Mouse (Mus musculus) hindbrain, embryonic 12.5 days (tissue): ENCODE results near the gene Mapk1ip1l. TPM values are rescaled to one million over a fixed set of nuclear protein-coding genes. Genes with fewer than 3 reads are reported as not detected.
"Not testable (repeated sequence)": the region's sequence is repeated elsewhere in the genome, so short reads cannot be mapped to it uniquely, and the experiment has no call there.

Experiments
- ATAC-seq: fragments of 200-750 bp; cut with Nextera tagmentation; 2 replicates; pipeline ENCODE4 v1.8.0; 2017; ENCODE audit warnings: moderate TSS enrichment; ENCODE audit not compliant: low FRiP score
- H3K27ac ChIP-seq: fragments of 300-500 bp; sonication (generic); 2 replicates; pipeline ENCODE4 v1.5.1; 2016; ENCODE audit warnings: mild to moderate bottlenecking
- H3K27me3 ChIP-seq: fragments of 300-500 bp; sonication (generic); 2 replicates; pipeline ENCODE4 v1.6.1; 2016; ENCODE audit warnings: mild to moderate bottlenecking
- H3K36me3 ChIP-seq: fragments of 300-500 bp; sonication (generic); 2 replicates; pipeline ENCODE4 v1.6.1; 2016; ENCODE audit warnings: mild to moderate bottlenecking
- H3K4me1 ChIP-seq: fragments of 300-500 bp; sonication (generic); 2 replicates; pipeline ENCODE4 v1.6.1; 2016
- H3K4me2 ChIP-seq: fragments of 300-500 bp; sonication (generic); replicated peaks from 2 replicates; pipeline ENCODE4 v1.6.1; 2016; ENCODE audit warnings: mild to moderate bottlenecking
- H3K4me3 ChIP-seq: fragments of 300-500 bp; sonication (generic); 2 replicates; pipeline ENCODE4 v1.5.1; 2016; ENCODE audit warnings: mild to moderate bottlenecking
- H3K9ac ChIP-seq: fragments of 300-500 bp; sonication (generic); 2 replicates; pipeline ENCODE4 v1.6.1; 2016; ENCODE audit warnings: mild to moderate bottlenecking, moderate library complexity
- H3K9me3 ChIP-seq: fragments of 300-500 bp; sonication (generic); replicated peaks from 2 replicates; pipeline ENCODE4 v1.6.1; 2016; ENCODE audit warnings: mild to moderate bottlenecking
- WGBS: fragments of 180-500 bp; shearing (Covaris S2); methylation state at CpG from one replicate; pipeline ENCODE4 v1.1.7; 2016; 5-methylcytosine and 5-hydroxymethylcytosine counted together
- polyA plus RNA-seq: library from polyadenylated mRNA; unstranded; fragments of >200 nt; fragmentation: Nextera tagmentation; extraction: Ambion mirVana; gene quantifications from 2 replicates; pipeline ENCODE4 v1.2.1, GENCODE M21; 2016

Mapk1ip1l gene
- polyA plus RNA-seq, 1 experiment from 2014 or later = 79.8 TPM

GRCm38 (mm10) chr14:47307669-47308068 is 9.6 kb downstream of the Mapk1ip1l start:
- Histone ChIP-seq H3K27me3 (no peaks in the 10 kb centered on the region), H3K36me3 (peaks cover 44% of the 10 kb centered on the region), H3K4me3 (no peak overlapping the region), H3K27ac (no peak overlapping the region), H3K4me1 (peaks cover 8% of the 10 kb centered on the region; the same call in 1 of the 2 replicates), H3K4me2 (no peak overlapping the region), H3K9me3 (no peaks in the 10 kb centered on the region), H3K9ac (no peak overlapping the region)
- ATAC-seq = no peak
- 90% methylated on average over 3 of the region's 3 CpGs for WGBS

- peaks cover 53% of the 10 kb centered on the region for H3K36me3 ChIP-seq
- H3K4me1 ChIP-seq = peaks cover 5% of the 10 kb centered on the region; the same call in 1 of the 2 replicates
- H3K27ac ChIP-seq = no peak overlapping the region
- H3K9ac ChIP-seq = no peak overlapping the region
- WGBS = 94% methylated on average over 1 of the region's 1 CpGs
- H3K4me3 ChIP-seq = no peak overlapping the region
- H3K4me2 ChIP-seq = no peak overlapping the region
- H3K9me3 ChIP-seq = no peaks in the 10 kb centered on the region
- H3K27me3 ChIP-seq = no peaks in the 10 kb centered on the region
- no peak for ATAC-seq
These were observed 11.0 kb downstream of the Mapk1ip1l start for GRCm38 (mm10) chr14:47309061-47309460.

- Histone ChIP-seq H3K9ac (no peak overlapping the region), H3K27ac (no peak overlapping the region), H3K27me3 (no peaks in the 10 kb centered on the region), H3K36me3 (peaks cover 52% of the 10 kb centered on the region), H3K4me2 (no peak overlapping the region), H3K4me3 (no peak overlapping the region), H3K4me1 (no peaks in the 10 kb centered on the region), H3K9me3 (no peaks in the 10 kb centered on the region)
- no peak for ATAC-seq
- WGBS = 95% methylated on average over 18 of the region's 18 CpGs
These were observed 12.5 kb downstream of the Mapk1ip1l start for GRCm38 (mm10) chr14:47310342-47311181.

GRCm38 (mm10) chr14:47319362-47319761 is 21.3 kb downstream of the Mapk1ip1l start:
- Histone ChIP-seq H3K27ac (no peak overlapping the region), H3K4me3 (no peak overlapping the region), H3K4me1 (no peaks in the 10 kb centered on the region), H3K9ac (no peak overlapping the region), H3K36me3 (peaks cover 26% of the 10 kb centered on the region), H3K9me3 (no peaks in the 10 kb centered on the region), H3K4me2 (no peak overlapping the region), H3K27me3 (no peaks in the 10 kb centered on the region)
- WGBS = 95% methylated on average over 5 of the region's 5 CpGs
- no peak for ATAC-seq

- H3K4me3 ChIP-seq, H3K9me3 ChIP-seq, H3K27me3 ChIP-seq, ATAC-seq, H3K9ac ChIP-seq, H3K27ac ChIP-seq, H3K4me2 ChIP-seq, H3K4me1 ChIP-seq: not testable (repeated sequence)
- peaks cover 29% of the 10 kb centered on the region for H3K36me3 ChIP-seq
- 92% methylated on average over 7 of the region's 8 CpGs for WGBS
These were observed 23.5 kb downstream of the Mapk1ip1l start for GRCm38 (mm10) chr14:47321581-47321980.

GRCm38 (mm10) chr14:47325965-47326761 is 28.1 kb downstream of the Mapk1ip1l start:
- Histone ChIP-seq H3K4me1 (no peaks in the 10 kb centered on the region), H3K9me3 (no peaks in the 10 kb centered on the region), H3K36me3 (peaks cover 14% of the 10 kb centered on the region; the same call in 1 of the 2 replicates), H3K4me2 (no peak overlapping the region), H3K4me3 (no peak overlapping the region), H3K27me3 (no peaks in the 10 kb centered on the region), H3K27ac (no peak overlapping the region), H3K9ac (no peak overlapping the region)
- 89% methylated on average over 9 of the region's 9 CpGs for WGBS
- ATAC-seq = no peak

- ATAC-seq = no peak
- 97% methylated on average over 5 of the region's 5 CpGs for WGBS
These were observed 29.3 kb downstream of the Mapk1ip1l start for GRCm38 (mm10) chr14:47327347-47327746.

GRCm38 (mm10) chr14:47331920-47332319 is 33.9 kb downstream of the Mapk1ip1l start:
- H3K4me2 ChIP-seq = no peak overlapping the region
- no peak overlapping the region for H3K27ac ChIP-seq
- H3K36me3 ChIP-seq = no peaks in the 10 kb centered on the region
- H3K9me3 ChIP-seq = no peaks in the 10 kb centered on the region
- no peak overlapping the region for H3K9ac ChIP-seq
- H3K4me1 ChIP-seq = no peaks in the 10 kb centered on the region
- ATAC-seq = no peak
- no peaks in the 10 kb centered on the region for H3K27me3 ChIP-seq
- 66% methylated on average over 5 of the region's 5 CpGs for WGBS
- no peak overlapping the region for H3K4me3 ChIP-seq

More at GRCm38 (mm10) chr14:47327347-47327746, 29.3 kb downstream of the Mapk1ip1l start:
- H3K9ac ChIP-seq = no peak overlapping the region
- H3K27ac ChIP-seq = no peak overlapping the region
- H3K4me2 ChIP-seq = no peak overlapping the region
- H3K27me3 ChIP-seq = no peaks in the 10 kb centered on the region
- no peaks in the 10 kb centered on the region for H3K9me3 ChIP-seq
- no peaks in the 10 kb centered on the region for H3K4me1 ChIP-seq
- H3K36me3 ChIP-seq = peaks cover 11% of the 10 kb centered on the region; the same call in 1 of the 2 replicates
- no peak overlapping the region for H3K4me3 ChIP-seq

- no peak overlapping the region for H3K27ac ChIP-seq
- no peaks in the 10 kb centered on the region for H3K4me1 ChIP-seq
- H3K4me3 ChIP-seq = no peak overlapping the region
- H3K4me2 ChIP-seq = no peak overlapping the region
- no peak overlapping the region for H3K9ac ChIP-seq
- no peak for ATAC-seq
- no peaks in the 10 kb centered on the region for H3K36me3 ChIP-seq
- no peaks in the 10 kb centered on the region for H3K9me3 ChIP-seq
- H3K27me3 ChIP-seq = no peaks in the 10 kb centered on the region
- WGBS = 76% methylated on average over 4 of the region's 4 CpGs
These were observed 36.8 kb downstream of the Mapk1ip1l start for GRCm38 (mm10) chr14:47334819-47335218.

GRCm38 (mm10) chr14:47335300-47335699 is 37.2 kb downstream of the Mapk1ip1l start:
- Histone ChIP-seq H3K4me2 (no peak overlapping the region), H3K9ac (no peak overlapping the region), H3K9me3 (no peaks in the 10 kb centered on the region), H3K4me1 (no peaks in the 10 kb centered on the region), H3K27me3 (no peaks in the 10 kb centered on the region), H3K4me3 (no peak overlapping the region), H3K36me3 (no peaks in the 10 kb centered on the region), H3K27ac (no peak overlapping the region)
- WGBS = 73% methylated on average over 3 of the region's 3 CpGs
- no peak for ATAC-seq

DNA sequence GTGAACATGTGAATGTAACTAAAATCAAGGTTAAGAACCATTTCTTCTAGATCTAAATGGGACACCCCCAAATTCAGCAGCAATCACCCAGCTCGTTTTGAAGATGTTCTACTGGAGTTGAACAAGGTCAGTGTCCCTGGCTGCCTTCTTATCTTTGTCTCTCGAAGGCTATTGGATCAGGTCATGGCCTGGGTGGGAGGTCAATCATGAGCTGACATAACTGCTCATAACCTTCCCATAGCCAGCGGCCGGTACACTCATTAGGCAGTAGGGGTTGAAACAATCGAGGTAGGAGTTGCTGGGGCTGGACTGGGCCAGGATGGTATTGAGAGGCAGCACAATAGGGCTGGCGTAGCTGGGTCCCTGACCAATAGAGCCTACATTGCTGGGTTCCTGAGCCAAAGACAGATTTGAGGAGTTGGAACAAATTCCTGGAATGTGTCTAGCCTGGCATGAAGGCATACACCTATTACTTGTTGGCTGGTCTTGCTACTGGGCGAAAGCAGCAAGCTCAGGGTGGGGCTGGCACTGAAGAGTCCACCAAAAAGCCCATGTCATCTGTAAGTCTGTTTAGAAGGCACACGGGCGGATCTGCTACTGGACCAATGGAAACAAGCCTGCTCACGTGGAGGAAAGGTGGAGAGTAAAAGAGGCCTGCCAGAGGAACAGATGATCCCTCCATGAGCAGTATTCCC is 42.3 kb downstream of the Mapk1ip1l start:
- Histone ChIP-seq H3K9me3 (no peaks in the 10 kb centered on the region), H3K4me3 (no peak overlapping the region), H3K9ac (no peak overlapping the region), H3K27me3 (no peaks in the 10 kb centered on the region), H3K4me2 (no peak overlapping the region), H3K4me1 (peaks cover 5% of the 10 kb centered on the region; the same call in 1 of the 2 replicates), H3K27ac (no peak overlapping the region), H3K36me3 (no peaks in the 10 kb centered on the region)
- no peak for ATAC-seq
- WGBS = 85% methylated on average over 10 of the region's 10 CpGs

DNA sequence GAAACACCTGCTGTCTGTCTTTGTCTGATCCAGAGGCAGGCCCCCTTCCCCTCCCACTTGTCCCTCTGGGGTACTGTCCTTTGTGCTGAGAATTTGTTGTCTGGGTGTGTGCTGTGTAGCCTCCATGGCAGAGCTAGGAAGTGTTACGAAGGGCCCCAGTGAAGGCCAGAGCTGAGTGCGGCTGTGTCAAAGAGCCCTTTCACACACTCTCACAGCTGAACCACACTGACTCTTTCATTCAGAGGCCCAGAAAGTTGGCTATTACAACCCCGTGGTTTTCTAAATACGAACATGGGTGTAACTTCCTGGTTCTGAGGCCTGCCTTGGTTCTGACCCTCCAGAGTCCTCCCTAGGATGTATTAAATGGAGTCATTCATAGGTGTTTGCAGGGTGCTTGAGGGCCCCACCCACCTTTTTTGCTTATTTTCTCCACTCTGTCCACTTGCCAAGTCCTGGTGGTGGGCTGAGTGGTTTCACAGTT is 43.8 kb downstream of the Mapk1ip1l start:
- H3K4me3 ChIP-seq = no peak overlapping the region
- H3K36me3 ChIP-seq = no peaks in the 10 kb centered on the region
- H3K9me3 ChIP-seq = no peaks in the 10 kb centered on the region
- H3K27me3 ChIP-seq = no peaks in the 10 kb centered on the region
- no peak overlapping the region for H3K4me2 ChIP-seq
- H3K9ac ChIP-seq = no peak overlapping the region
- WGBS = 40% methylated on average over 4 of the region's 4 CpGs
- H3K27ac ChIP-seq = no peak overlapping the region
- 0 out of 2 replicates have a peak, but pooled peaks have one; percentile 48 for ATAC-seq
- peaks cover 5% of the 10 kb centered on the region; the same call in 1 of the 2 replicates for H3K4me1 ChIP-seq
